ENCODE assay signal across 10 mouse cellular contexts in genomic region chr3:97394289-97394688, GRCm38 (mm10). TPM values are rescaled to one million over a fixed set of nuclear protein-coding genes. Genes with fewer than 3 reads are reported as not detected.
DNase-seq lines count a peak whose midpoint lies in the region; ATAC-seq and TF ChIP-seq lines count a peak whose summit lies in the region.
"Had no signal": no experiment of that assay in that cellular context is flagged by ENCODE, and none has a peak within 500 bp of the region (broad histone marks: within the 10 kb centered on the region; RNA-seq: fewer than 3 reads in every experiment).

No protein-coding gene starts in this region.

- whole genome bisulfite sequencing in midbrain, embryonic 10.5 days = 45% methylated on average over 1 of the region's 1 CpGs
- WGBS in midbrain, embryonic 13.5 days = 45% methylated on average over 1 of the region's 1 CpGs

- no peaks in the 10 kb centered on the region for H3K36me3 ChIP-seq in midbrain, embryonic 10.5 days
- H3K36me3 ChIP-seq in midbrain, embryonic 13.5 days = no peaks in the 10 kb centered on the region
- H3K36me3 ChIP-seq: limb, embryonic 12.5 days; stomach, embryonic 15.5 days had no signal

- H3K9ac ChIP-seq in midbrain, embryonic 13.5 days (replicated peaks) = no peak overlapping the region
- H3K9ac ChIP-seq: limb, embryonic 12.5 days; stomach, embryonic 15.5 days had no signal

- CTCF ChIA-PET in Patski (lab: Charles Lee) = interaction anchor here (0.8 to 4.4 kb wide), 11 partner anchors 8 to 191 kb away, joined by 3 to 23 read pairs (median 3); no protein-coding TSS in a partner anchor

- peak; percentile 91 for TF ChIP-seq CTCF in Patski (IDR thresholded peaks at IDR 0.05)

- POLR2A ChIA-PET in Patski (lab: Charles Lee) = no interaction called here

- ATAC-seq in midbrain, embryonic 13.5 days = no peak
- ATAC-seq in Patski = peak; percentile 62

- in situ Hi-C loops in Patski (cut with MboI; ENCODE audit: low pct_unique_long_range_greater_than_20kb) = no loop called here

- DNase-seq in gastrocnemius, postnatal 10 days = peak; percentile 16
- DNase-seq in gastrocnemius, adult 18-20 months (ENCODE audit: low spot score) = no peak
- peak; percentile 43 for DNase-seq in midbrain, embryonic 10.5 days (ENCODE audit: low spot score)
- DNase-seq in Patski (ENCODE audit: low read depth, low spot score) = no peak
- DNase-seq in forelimb bud, embryonic 11.5 days (ENCODE audit: low read depth, low spot score) = peak; percentile 46
- DNase-seq in retina, adult 2 months (ENCODE audit: low read depth, low spot score) = peak; percentile 13
- no peak for DNase-seq in gastrocnemius, postnatal 25 days

- no peak overlapping the region for H3K4me3 ChIP-seq in midbrain, embryonic 10.5 days
- no peak overlapping the region for H3K4me3 ChIP-seq in midbrain, embryonic 13.5 days (replicated peaks)
- H3K4me3 ChIP-seq: limb, embryonic 12.5 days; stomach, embryonic 15.5 days had no signal

- H3K4me2 ChIP-seq in midbrain, embryonic 13.5 days (replicated peaks) = no peak overlapping the region
- H3K4me2 ChIP-seq: limb, embryonic 12.5 days; stomach, embryonic 15.5 days had no signal

- no peaks in the 10 kb centered on the region for H3K4me1 ChIP-seq in midbrain, embryonic 10.5 days
- H3K4me1 ChIP-seq in midbrain, embryonic 13.5 days (replicated peaks) = no peaks in the 10 kb centered on the region
- H3K4me1 ChIP-seq: limb, embryonic 12.5 days; stomach, embryonic 15.5 days had no signal

- no peak overlapping the region for H3K27ac ChIP-seq in midbrain, embryonic 10.5 days (replicated peaks)
- H3K27ac ChIP-seq in midbrain, embryonic 13.5 days = no peak overlapping the region
- H3K27ac ChIP-seq: limb, embryonic 12.5 days; stomach, embryonic 15.5 days had no signal

- H3K27me3 ChIP-seq in midbrain, embryonic 10.5 days (ENCODE audit: low read depth, poor library complexity, severe bottlenecking) = no peaks in the 10 kb centered on the region
- no peaks in the 10 kb centered on the region for H3K27me3 ChIP-seq in midbrain, embryonic 13.5 days
- H3K27me3 ChIP-seq in Patski = no peaks in the 10 kb centered on the region
- H3K27me3 ChIP-seq: limb, embryonic 12.5 days; stomach, embryonic 15.5 days had no signal

- no peaks in the 10 kb centered on the region for H3K9me3 ChIP-seq in midbrain, embryonic 10.5 days (replicated peaks)
- H3K9me3 ChIP-seq in midbrain, embryonic 13.5 days = no peaks in the 10 kb centered on the region
- H3K9me3 ChIP-seq: stomach, embryonic 15.5 days had no signal

RNA-seq across cellular contexts. Expression of gene Olfr1402, which starts 27.5 kb away (rescaled TPM):
- not detected for total RNA-seq in gastrocnemius, postnatal 10 days (2021)
- not detected for total RNA-seq in gastrocnemius, adult 18-20 months (2021)
- polyA plus RNA-seq in midbrain, embryonic 10.5 days (2016; fragmentation: Nextera tagmentation; extraction: Ambion mirVana) = not detected in 2 replicates
- polyA plus RNA-seq in midbrain, embryonic 13.5 days (2015; fragmentation: Nextera tagmentation; extraction: Ambion mirVana) = not detected in 2 replicates
- polyA plus RNA-seq in Patski (2021) = not detected
- not detected for total RNA-seq in gastrocnemius, postnatal 25 days (2021)
- polyA plus RNA-seq: limb, embryonic 12.5 days had no signal

Comparison
In these comparisons a context has a peak if more than half of its experiments do, and no peak if none do; other contexts are left out.
1. DNase-seq: peak in gastrocnemius, postnatal 10 days (single experiment), midbrain, embryonic 10.5 days (single experiment), forelimb bud, embryonic 11.5 days (single experiment) and retina, adult 2 months (single experiment); none in gastrocnemius, adult 18-20 months (single experiment), Patski (single experiment) and gastrocnemius, postnatal 25 days (single experiment).